Mouse (Mus musculus) embryonic facial prominence, embryonic 11.5 days (tissue): ENCODE measurements around the gene Foxk2. TPM values are rescaled to one million over a fixed set of nuclear protein-coding genes. Genes with fewer than 3 reads are reported as not detected.

Source experiments
- ATAC-seq: fragments of 200-750 bp; cut with Nextera tagmentation; replicated peaks from 2 replicates; pipeline ENCODE4 v1.8.0; 2017; ENCODE audit warnings: low read depth; ENCODE audit not compliant: insufficient number of reproducible peaks, low FRiP score, low TSS enrichment
- DNase-seq: peaks from one replicate; pipeline ENCODE4 v3.0.0-alpha.2; 2015; ENCODE audit warnings: low spot score
- H3K27ac ChIP-seq: fragments of 300-500 bp; sonication (generic); replicated peaks from 2 replicates; pipeline ENCODE4 v1.5.1; 2014; ENCODE audit warnings: mild to moderate bottlenecking, low read depth, low read length, control low read depth
- H3K27me3 ChIP-seq: fragments of 300-500 bp; sonication (generic); 2 replicates; pipeline ENCODE4 v1.6.1; 2014; ENCODE audit warnings: mild to moderate bottlenecking, low read length, moderate library complexity, mixed read lengths; ENCODE audit not compliant: control insufficient read depth, insufficient read depth
- H3K36me3 ChIP-seq: fragments of 300-500 bp; sonication (generic); replicated peaks from 2 replicates; pipeline ENCODE4 v1.6.1; 2014; ENCODE audit warnings: low read depth, mild to moderate bottlenecking, low read length, moderate library complexity, mixed read lengths; ENCODE audit not compliant: control insufficient read depth, insufficient read depth
- H3K4me1 ChIP-seq: fragments of 300-500 bp; sonication (generic); 2 replicates; pipeline ENCODE4 v1.6.1; 2014; ENCODE audit warnings: low read length, mixed read lengths; ENCODE audit not compliant: control insufficient read depth, insufficient read depth
- H3K4me2 ChIP-seq: fragments of 300-500 bp; sonication (generic); 2 replicates; pipeline ENCODE4 v1.6.1; 2014; ENCODE audit warnings: low read depth, mild to moderate bottlenecking, control low read depth, low read length, moderate library complexity
- H3K4me3 ChIP-seq: fragments of 300-500 bp; sonication (generic); 2 replicates; pipeline ENCODE4 v1.5.1; 2014; ENCODE audit warnings: low read depth, low read length, control low read depth
- H3K9ac ChIP-seq: fragments of 300-500 bp; sonication (generic); replicated peaks from 2 replicates; pipeline ENCODE4 v1.6.1; 2014; ENCODE audit warnings: mild to moderate bottlenecking, control low read depth, low read length
- H3K9me3 ChIP-seq: fragments of 300-500 bp; sonication (generic); replicated peaks from 2 replicates; pipeline ENCODE4 v1.6.1; 2016; ENCODE audit warnings: mild to moderate bottlenecking, low read length, inconsistent platforms, mixed read lengths; ENCODE audit not compliant: control insufficient read depth
- WGBS: fragments of 180-500 bp; shearing (Covaris S2); extraction: QIAGEN DNeasy Blood & Tissue Kit; methylation state at CpG from one replicate; pipeline ENCODE4 v1.1.7; 2014; 5-methylcytosine and 5-hydroxymethylcytosine counted together
- polyA plus RNA-seq: library from polyadenylated mRNA; unstranded; fragments of >200 nt; fragmentation: Nextera tagmentation; extraction: Ambion mirVana; gene quantifications from 2 replicates; pipeline ENCODE4 v1.2.1, GENCODE M21; 2014

Foxk2 gene
- polyA plus RNA-seq, 1 experiment from 2014 or later: 18.1 TPM

GRCm38 (mm10) chr11:121231191-121231590 lies 28.6 kb upstream of the Foxk2 start:
- WGBS: 74% methylated on average over 4 of the region's 4 CpGs
- H3K4me2 ChIP-seq: no peak overlapping the region
- ATAC-seq (no peak), DNase-seq (no peak)
- no peaks in the 10 kb centered on the region for H3K9me3 ChIP-seq
- no peaks in the 10 kb centered on the region for H3K27me3 ChIP-seq
- H3K27ac ChIP-seq: no peak overlapping the region
- H3K36me3 ChIP-seq: no peaks in the 10 kb centered on the region
- H3K4me1 ChIP-seq: no peaks in the 10 kb centered on the region; the same call in 1 of the 2 replicates
- H3K4me3 ChIP-seq: no peak overlapping the region
- no peak overlapping the region for H3K9ac ChIP-seq

DNA sequence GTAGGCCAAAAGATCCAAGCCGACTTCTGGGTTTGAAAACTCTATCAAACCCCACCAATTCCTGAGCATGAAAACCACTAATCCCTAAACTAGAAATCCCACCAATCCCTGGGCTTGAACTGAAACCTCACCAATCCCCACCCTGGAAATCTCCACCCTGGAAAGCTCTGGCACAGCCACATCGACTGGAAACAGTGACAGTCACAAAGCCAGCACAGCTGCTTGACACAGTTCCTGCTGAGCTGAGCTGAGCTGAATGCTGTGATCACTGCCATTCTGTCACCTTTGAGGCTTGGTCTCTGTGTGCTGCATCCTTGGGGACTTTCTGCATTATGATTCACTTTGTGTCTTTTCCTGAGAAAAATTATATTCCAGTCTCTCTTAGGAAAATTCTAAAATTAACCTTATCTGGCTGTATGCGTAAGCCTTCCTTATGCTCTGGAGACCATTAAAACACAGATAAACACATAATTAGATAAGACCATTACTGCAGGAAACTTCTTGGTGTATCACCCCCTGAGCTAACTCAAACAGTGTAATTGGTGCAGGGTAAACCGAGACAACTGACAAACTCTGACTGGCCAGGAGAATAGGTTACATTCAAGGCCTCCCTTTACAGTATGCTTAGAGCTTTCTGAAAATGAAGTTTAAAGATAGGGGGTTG lies 28.0 kb upstream of the Foxk2 start:
- Histone ChIP-seq H3K4me3 (no peak overlapping the region), H3K9me3 (no peaks in the 10 kb centered on the region), H3K27me3 (no peaks in the 10 kb centered on the region), H3K4me1 (no peaks in the 10 kb centered on the region; the same call in 1 of the 2 replicates), H3K4me2 (no peak overlapping the region), H3K36me3 (no peaks in the 10 kb centered on the region), H3K27ac (no peak overlapping the region), H3K9ac (no peak overlapping the region)
- DNase-seq: no peak
- ATAC-seq: no peak
- 62% methylated on average over 4 of the region's 4 CpGs for WGBS

DNA sequence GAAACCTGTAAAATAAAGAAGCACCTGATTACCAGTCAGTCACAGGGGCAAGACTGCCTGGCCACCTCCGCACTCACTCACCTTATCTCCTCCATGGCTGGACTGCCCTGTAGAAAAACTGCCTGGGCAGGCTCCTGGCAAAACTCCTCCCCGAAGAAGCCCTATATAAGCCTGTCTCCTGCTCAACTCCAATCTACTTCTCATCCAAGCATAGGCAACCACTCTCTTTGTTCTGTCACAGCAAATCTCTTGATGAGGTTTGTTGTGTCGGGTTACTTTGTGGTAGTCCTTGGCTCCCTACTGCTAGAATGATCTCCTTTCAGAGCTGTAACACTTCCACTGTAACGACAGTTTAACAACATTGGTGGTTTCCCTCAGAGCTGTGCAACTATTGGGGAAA lies 27.1 kb upstream of the Foxk2 start:
- no peak for DNase-seq
- no peak overlapping the region for H3K27ac ChIP-seq
- H3K9me3 ChIP-seq: no peaks in the 10 kb centered on the region
- H3K36me3 ChIP-seq: no peaks in the 10 kb centered on the region
- no peak overlapping the region for H3K4me3 ChIP-seq
- H3K9ac ChIP-seq: no peak overlapping the region
- 43% methylated on average over 4 of the region's 4 CpGs for WGBS
- H3K27me3 ChIP-seq: no peaks in the 10 kb centered on the region
- ATAC-seq: no peak
- no peaks in the 10 kb centered on the region; the same call in 1 of the 2 replicates for H3K4me1 ChIP-seq
- no peak overlapping the region for H3K4me2 ChIP-seq

DNA sequence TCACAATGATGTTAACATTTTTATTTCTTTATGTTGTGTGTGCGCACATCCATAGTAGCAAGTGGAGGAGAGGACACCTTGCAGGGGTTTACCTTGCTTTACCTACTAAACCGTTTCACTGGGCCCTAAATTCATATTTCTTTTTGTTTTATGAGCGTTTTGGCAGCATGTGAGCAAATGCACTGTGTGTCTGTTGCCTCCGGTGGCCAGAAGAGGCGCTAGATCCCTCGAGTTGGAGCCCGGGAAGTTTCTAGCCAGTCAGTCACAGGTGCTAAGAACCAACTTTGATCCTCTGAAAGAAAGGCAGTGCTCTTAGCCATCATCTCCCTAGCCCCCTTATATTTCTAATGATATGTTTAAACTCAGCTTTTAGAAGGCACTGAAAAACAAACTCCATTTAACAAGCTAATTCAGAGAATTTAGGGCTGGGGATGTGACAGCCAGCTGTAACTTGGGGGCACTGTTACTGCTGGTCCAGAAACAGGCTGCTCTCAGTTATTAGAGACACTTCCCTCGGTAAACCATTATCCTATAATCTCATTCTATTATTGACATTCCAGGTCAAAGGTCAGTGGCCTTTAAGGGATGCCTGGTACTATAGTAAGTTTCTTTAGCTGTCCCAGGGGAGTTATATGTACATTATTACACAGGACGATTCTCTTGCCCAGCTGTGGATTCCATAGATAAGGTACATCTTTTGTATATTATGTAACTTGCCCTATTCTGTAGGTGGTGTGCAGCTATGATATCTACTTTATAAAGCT lies 24.1 kb upstream of the Foxk2 start:
- Histone ChIP-seq H3K4me1 (no peaks in the 10 kb centered on the region), H3K4me3 (no peak overlapping the region), H3K9me3 (no peaks in the 10 kb centered on the region), H3K4me2 (no peak overlapping the region; the same call in 1 of the 2 replicates), H3K27me3 (no peaks in the 10 kb centered on the region), H3K36me3 (no peaks in the 10 kb centered on the region), H3K9ac (no peak overlapping the region; the same call in 1 of the 2 replicates), H3K27ac (no peak overlapping the region)
- ATAC-seq: no peak
- WGBS: 17% methylated on average over 9 of the region's 9 CpGs
- peak; percentile 45 for DNase-seq

- ATAC-seq: peak; percentile 99
Measured at GRCm38 (mm10) chr11:121236564-121237344, 23.0 kb upstream of the Foxk2 start, which contains the start of gene Narf. TSS of gene Narf (plus strand) at chr11:121237253.

DNA sequence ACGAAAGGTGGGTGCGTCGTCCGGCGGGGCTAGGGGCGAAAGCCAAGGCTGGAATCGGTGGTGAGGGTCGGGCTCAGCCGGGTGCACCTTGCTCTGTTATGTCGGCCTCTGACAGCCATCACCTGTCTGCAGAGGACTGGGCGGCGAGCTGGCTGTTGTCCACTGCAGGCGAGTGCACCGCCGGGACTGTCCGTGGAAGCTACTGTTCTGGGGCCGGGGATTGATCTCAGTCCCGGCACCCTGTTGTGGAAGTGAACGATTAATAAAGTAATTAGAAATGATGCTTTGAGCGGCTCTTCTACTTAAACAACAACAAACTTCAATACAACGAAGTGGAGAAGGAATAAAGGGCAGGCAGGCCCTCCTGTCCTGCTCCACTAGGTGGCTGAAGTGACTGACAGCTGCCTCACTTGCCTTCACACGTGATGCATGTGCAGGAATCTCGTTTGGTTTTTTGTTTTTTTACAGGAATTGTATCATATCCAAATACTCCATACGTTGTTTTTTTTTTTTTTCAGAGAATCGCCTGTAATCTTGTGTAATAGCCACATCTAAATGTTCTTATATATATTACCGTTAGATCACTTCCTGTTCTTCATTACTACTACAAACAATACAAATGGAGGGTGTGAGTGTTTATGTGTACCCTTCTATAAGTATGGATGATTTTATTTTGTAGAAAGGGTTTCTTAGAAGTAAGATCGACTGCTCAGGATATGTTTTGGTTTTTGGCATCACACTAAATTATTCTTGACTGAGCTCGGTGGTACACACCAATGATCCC lies 22.3 kb upstream of the Foxk2 start:
- Histone ChIP-seq H3K4me2 (peak overlapping the region; percentile 53), H3K9ac (peak overlapping the region; percentile 80), H3K36me3 (no peaks in the 10 kb centered on the region; the same call in 1 of the 2 replicates), H3K27ac (peak overlapping the region; percentile 75), H3K4me1 (no peaks in the 10 kb centered on the region), H3K9me3 (no peaks in the 10 kb centered on the region), H3K4me3 (peak overlapping the region; percentile 62), H3K27me3 (no peaks in the 10 kb centered on the region)
- WGBS: 6% methylated on average over 28 of the region's 28 CpGs
- ATAC-seq (peak; percentile 68), DNase-seq (peak; percentile 63)

More at GRCm38 (mm10) chr11:121236564-121237344, 23.0 kb upstream of the Foxk2 start, which contains the start of gene Narf:
- peak; percentile 99 for DNase-seq
- Histone ChIP-seq H3K27ac (peak within 1 kb of the TSS; percentile 97), H3K4me3 (peak within 1 kb of the TSS; percentile 62), H3K9ac (peak within 1 kb of the TSS; percentile 86), H3K4me2 (peak within 1 kb of the TSS; percentile 53), H3K4me1 (no peaks in the 10 kb centered on the region), H3K27me3 (no peaks in the 10 kb centered on the region), H3K36me3 (no peaks in the 10 kb centered on the region; the same call in 1 of the 2 replicates), H3K9me3 (no peaks in the 10 kb centered on the region)
- under 1% methylated on average over 50 of the region's 50 CpGs for WGBS

DNA sequence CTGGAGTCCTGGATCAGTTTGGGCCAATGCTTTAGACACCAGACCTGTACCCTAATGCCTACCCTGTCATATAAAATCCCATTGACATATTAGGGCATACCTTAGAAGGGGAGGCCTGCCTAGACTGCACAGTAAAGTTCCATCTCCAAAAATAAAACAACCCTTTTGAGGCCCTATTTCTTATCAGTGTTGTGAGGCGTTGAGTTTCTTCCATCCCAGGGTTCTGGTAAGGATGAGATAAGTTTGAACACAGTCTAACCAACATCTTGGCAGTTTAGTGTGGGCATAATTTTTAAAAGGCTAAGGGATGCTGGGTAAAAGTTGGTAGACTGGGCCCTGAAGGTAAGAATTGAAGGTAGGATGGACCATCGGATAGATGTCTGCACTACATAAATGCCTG lies 20.1 kb upstream of the Foxk2 start:
- Histone ChIP-seq H3K27me3 (no peaks in the 10 kb centered on the region), H3K4me3 (no peak overlapping the region), H3K9me3 (no peaks in the 10 kb centered on the region), H3K36me3 (peaks cover 6% of the 10 kb centered on the region), H3K4me1 (no peaks in the 10 kb centered on the region), H3K9ac (no peak overlapping the region), H3K27ac (no peak overlapping the region), H3K4me2 (no peak overlapping the region)
- 94% methylated on average over 2 of the region's 2 CpGs for WGBS
- DNase-seq: no peak
- no peak for ATAC-seq
